Mouse (Mus musculus): ENCODE data around the gene Ppil1.
"Not testable (repeated sequence)": the region's sequence is repeated elsewhere in the genome, so short reads cannot be mapped to it uniquely, and the experiment has no call there.

The Ppil1 gene

GRCm38 (mm10) chr17:29251608-29252390 is 12.2 kb downstream of the Ppil1 start:
- no peak for DNase-seq (ENCODE audit: low spot score)

- DNase-seq (ENCODE audit: low spot score) = not testable (repeated sequence)
Observed at GRCm38 (mm10) chr17:29251006-29251405, 13.0 kb downstream of the Ppil1 start.

DNA sequence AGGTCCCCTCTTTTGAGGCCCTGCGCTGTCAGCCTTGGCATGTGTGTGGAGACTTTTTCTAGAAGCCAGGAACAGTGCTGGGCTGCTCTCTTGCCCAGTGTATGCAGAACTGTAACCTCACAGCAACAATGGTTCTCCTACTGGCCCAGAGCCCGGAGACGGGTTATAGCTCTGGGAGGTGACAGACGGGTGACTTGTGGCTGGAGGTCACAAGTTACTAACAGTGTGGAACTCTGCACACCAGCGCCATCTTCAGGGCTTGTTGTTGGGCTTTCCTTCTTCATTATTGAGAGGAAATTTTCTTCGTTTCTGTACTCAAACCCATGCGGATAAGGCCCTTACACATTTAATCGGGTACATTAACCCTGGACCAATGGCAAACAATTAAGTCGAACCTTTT is 14.5 kb downstream of the Ppil1 start:
- DNase-seq (ENCODE audit: low spot score) = no peak

DNA sequence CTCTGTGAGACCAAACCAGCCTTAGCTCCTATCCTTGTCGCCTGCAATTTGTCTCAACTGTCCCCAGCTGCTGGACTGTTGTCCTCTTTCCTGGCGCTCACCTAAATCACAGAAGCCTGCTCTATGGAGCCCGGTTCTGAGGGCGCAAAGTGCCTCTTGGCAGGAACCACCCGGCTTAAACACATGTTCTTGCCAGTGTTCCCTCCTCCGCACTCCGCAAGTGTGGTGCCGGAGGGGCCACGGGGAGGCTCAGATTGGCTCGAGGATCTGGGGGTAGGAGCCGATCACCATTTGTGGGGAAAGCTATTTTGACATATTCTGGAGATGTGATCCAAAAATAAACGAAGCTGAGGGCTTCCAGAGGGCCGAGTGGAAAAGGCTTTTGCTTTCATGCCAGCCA is 16.1 kb downstream of the Ppil1 start:
- no peak for DNase-seq (ENCODE audit: low spot score)

GRCm38 (mm10) chr17:29246602-29247001 is 17.4 kb downstream of the Ppil1 start:
- no peak for DNase-seq (ENCODE audit: low spot score)

- no peak for DNase-seq (ENCODE audit: low spot score)
Observed at GRCm38 (mm10) chr17:29245725-29246124, 18.3 kb downstream of the Ppil1 start.

- DNase-seq (ENCODE audit: low spot score) = no peak
Observed at GRCm38 (mm10) chr17:29244912-29245311, 19.1 kb downstream of the Ppil1 start.

DNA sequence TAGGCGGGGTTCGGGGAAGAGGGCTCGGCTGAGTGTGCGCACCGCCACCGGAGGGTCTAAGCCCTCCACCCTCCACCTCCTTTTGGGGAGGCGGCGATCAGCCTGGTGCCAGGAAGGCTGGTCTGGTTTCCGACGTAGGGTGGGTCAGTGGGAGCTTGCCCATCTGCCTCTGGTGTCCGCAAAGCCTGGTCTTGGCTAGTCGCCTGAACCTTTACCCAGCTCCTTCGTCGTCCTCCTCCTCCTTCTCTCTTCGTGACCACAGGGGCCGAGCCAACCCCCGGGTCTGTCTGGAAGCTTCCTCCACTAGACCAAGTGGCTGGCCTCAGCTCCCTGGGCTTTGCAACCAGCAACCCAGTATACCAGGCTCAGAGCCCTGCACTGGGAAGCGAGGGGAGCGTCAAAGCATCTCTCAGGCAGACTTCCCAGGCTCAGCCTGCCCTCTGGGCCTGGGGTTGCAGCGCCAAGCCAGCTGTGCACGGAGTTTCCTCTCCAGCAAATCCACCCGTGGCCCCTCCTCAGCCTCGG is 25.5 kb downstream of the Ppil1 start:
- no peak for DNase-seq (ENCODE audit: low spot score)

DNA sequence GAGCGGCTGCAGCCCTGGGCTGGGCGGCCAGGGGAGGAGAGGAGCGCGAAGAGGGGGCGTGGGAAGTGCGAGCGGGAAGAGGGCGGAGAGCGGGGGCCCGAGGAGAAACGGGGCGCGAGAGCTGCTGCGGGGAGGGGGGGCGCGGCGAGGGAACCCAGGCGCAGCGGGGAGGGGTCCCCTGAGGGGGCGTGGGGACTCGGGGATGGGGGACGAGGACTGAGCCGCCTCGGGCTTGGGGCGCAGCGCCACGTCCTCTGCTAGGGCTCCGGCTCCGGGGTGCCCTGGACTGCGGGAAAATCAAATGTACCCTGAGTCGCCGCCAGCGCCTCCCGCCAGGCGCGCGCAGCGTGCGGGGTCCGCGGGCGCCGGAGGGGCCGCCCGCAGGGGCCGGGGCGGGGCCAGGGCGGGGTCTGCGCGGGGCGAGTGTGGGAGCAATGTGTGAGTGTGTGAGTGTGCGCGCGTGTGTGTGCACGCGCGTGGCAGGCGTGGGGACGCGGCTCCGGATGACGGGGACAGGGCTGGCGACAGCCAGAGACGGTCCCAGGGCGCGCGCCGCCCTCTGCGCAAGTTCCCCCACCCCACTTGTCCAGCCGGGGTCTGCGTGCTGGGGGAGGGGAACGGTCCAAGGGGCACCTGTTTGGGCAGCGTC is 26.1 kb downstream of the Ppil1 start, which contains the start of gene Cpne5:
Gene Cpne5, minus strand, starts transcription at position 396 of the 649 bp plus-strand sequence.
- no peak for DNase-seq (ENCODE audit: low spot score)

- no peak for DNase-seq (ENCODE audit: low spot score)
Observed at GRCm38 (mm10) chr17:29237267-29237771, 26.7 kb downstream of the Ppil1 start.

- no peak for DNase-seq (ENCODE audit: low spot score)
Observed at GRCm38 (mm10) chr17:29236111-29236510, 27.9 kb downstream of the Ppil1 start.

- DNase-seq (ENCODE audit: low spot score) = no peak
Observed at GRCm38 (mm10) chr17:29231109-29231508, 32.9 kb downstream of the Ppil1 start.

GRCm38 (mm10) chr17:29220631-29221030 is 43.4 kb downstream of the Ppil1 start:
- DNase-seq (ENCODE audit: low spot score) = no peak

GRCm38 (mm10) chr17:29218017-29218416 is 46.0 kb downstream of the Ppil1 start:
- no peak for DNase-seq (ENCODE audit: low spot score)

DNA sequence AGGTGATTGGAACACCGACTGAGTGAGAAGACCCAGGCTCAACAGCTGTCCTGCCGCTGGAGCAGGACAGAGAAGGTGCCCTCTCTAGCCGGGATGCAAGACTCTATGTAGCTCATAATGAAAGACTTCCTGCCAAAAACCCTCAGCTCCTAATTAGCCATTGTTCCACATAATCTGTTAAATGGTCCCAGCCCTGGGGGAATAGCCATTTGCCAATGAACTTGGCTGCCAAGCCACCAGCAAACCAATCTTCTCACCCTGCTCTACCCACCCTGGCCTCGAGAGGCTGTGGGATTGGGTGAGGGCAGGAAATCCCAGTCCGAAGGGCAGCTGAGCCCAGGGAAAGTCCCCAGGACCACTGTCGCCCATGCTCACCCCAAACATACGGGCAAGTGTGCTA is 47.9 kb downstream of the Ppil1 start:
- no peak for DNase-seq (ENCODE audit: low spot score)

- no peak for DNase-seq (ENCODE audit: low spot score)
Observed at GRCm38 (mm10) chr17:29214655-29215054, 49.3 kb downstream of the Ppil1 start.

DNA sequence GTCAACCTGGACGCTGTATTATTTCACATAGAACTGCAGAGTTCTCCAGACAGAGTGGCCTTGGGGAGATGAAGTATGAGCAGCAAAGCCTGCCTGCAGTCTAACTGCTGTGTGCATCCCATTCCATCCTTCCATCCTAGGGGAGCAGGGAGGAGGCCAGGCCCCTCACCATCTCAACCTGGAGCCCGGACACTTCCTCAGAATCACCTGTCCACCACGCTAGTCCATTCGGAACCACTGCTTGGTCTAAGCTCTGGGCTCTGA is 49.9 kb downstream of the Ppil1 start:
- DNase-seq (ENCODE audit: low spot score) = no peak

- DNase-seq (ENCODE audit: low spot score) = no peak
Observed at GRCm38 (mm10) chr17:29213381-29214192, 50.4 kb downstream of the Ppil1 start.

GRCm38 (mm10) chr17:29211836-29212235 is 52.1 kb downstream of the Ppil1 start:
- DNase-seq (ENCODE audit: low spot score) = no peak

GRCm38 (mm10) chr17:29210037-29210436 is 53.9 kb downstream of the Ppil1 start:
- DNase-seq (ENCODE audit: low spot score) = no peak

- DNase-seq (ENCODE audit: low spot score) = no peak
Observed at GRCm38 (mm10) chr17:29206052-29206451, 57.9 kb downstream of the Ppil1 start.

DNA sequence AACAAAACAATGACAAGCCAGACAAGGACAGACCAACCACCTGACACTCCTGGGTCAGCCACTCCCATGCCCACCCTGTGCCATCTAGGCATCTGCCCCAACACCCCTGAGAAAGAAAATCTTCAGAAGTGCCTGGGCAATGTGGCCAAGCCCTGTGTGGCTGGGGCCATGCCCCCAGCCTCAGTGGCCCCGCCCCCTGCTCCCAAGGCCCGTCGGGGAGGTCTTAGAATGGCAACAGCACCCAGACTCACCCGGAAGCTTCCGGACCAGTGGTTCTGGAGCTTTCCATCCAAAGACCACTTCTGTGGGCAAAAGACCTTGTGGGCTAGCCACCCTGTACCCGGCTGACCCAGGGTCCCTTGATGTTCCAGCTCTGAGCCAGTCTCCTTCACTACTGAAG is 61.4 kb downstream of the Ppil1 start:
- no peak for DNase-seq (ENCODE audit: low spot score)

Data from spleen, adult 12 weeks (tissue).